ENCODE assay signal across 8 mouse cellular contexts in the genomic region with DNA sequence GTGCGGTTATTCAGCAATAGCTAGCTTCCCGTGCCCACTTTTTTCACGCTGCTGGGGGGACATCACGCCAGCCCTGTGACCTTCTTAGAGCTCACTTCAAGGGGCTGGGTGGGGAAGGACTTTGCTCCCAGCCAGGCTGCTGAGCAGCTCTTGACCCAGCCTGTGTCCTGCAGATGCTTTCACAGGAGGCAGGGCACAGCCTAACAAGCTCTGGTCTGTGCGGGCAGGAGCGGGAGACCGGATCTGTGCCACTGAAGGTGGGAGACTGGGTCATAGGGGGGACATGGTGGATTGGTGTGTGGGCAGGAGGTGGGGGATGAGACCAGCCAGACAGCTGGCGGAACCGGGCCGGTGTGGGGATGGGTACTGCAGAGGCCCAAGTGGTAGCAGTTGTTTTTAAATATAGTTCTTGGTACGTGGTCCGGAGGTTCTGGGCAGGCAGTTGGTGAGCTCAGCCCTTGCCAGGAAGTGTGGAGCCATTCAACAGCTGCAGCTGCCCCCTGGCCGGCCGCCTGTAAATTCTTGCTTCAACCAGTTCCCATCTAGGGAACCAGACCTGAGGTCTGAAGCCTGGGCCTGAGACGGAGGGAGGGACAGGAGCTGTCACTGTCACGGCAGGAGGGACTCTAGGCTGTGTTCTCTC. TPM values are rescaled to one million over a fixed set of nuclear protein-coding genes. Genes with fewer than 3 reads are reported as not detected.
DNase-seq lines count a peak whose midpoint lies in the region; ATAC-seq and TF ChIP-seq lines count a peak whose summit lies in the region.

No protein-coding gene starts in this region.

- H3K4me1 ChIP-seq in midbrain, embryonic 10.5 days: peaks cover 55% of the 10 kb centered on the region
- H3K4me1 ChIP-seq in midbrain, embryonic 11.5 days (ENCODE audit: control insufficient read depth, insufficient read depth, low read length): peaks cover 31% of the 10 kb centered on the region
- H3K4me1 ChIP-seq in heart, embryonic 15.5 days (replicated peaks): peaks cover 57% of the 10 kb centered on the region
- peaks cover 47% of the 10 kb centered on the region for H3K4me1 ChIP-seq in midbrain, embryonic 13.5 days (replicated peaks)
- H3K4me1 ChIP-seq in thymus, adult 2 months (replicated peaks; ENCODE audit: control insufficient read depth, insufficient read depth, low read length): peaks cover 26% of the 10 kb centered on the region

- no peak for ATAC-seq in midbrain, embryonic 11.5 days (ENCODE audit: low FRiP score)
- no peak for ATAC-seq in heart, embryonic 15.5 days (replicated peaks; ENCODE audit: insufficient number of reproducible peaks, insufficient read depth, low FRiP score, low read depth)
- no peak for ATAC-seq in midbrain, embryonic 13.5 days

- 0 out of 2 replicates have a peak overlapping the region, but pooled peaks have one; percentile 1 for H3K4me3 ChIP-seq in midbrain, embryonic 10.5 days
- H3K4me3 ChIP-seq in midbrain, embryonic 11.5 days (ENCODE audit: low read depth, low read length): no peak overlapping the region
- peak overlapping the region; percentile 74 for H3K4me3 ChIP-seq in heart, embryonic 15.5 days
- no peak overlapping the region for H3K4me3 ChIP-seq in midbrain, embryonic 13.5 days (replicated peaks)
- H3K4me3 ChIP-seq in thymus, adult 2 months (ENCODE audit: control insufficient read depth, insufficient read depth, low read length): no peak overlapping the region

- H3K9me3 ChIP-seq in midbrain, embryonic 10.5 days (replicated peaks): no peaks in the 10 kb centered on the region
- H3K9me3 ChIP-seq in midbrain, embryonic 11.5 days (ENCODE audit: control insufficient read depth, low read length): no peaks in the 10 kb centered on the region
- no peaks in the 10 kb centered on the region for H3K9me3 ChIP-seq in heart, embryonic 15.5 days (replicated peaks)
- H3K9me3 ChIP-seq in midbrain, embryonic 13.5 days: no peaks in the 10 kb centered on the region

- H3K36me3 ChIP-seq in midbrain, embryonic 10.5 days: peaks cover 65% of the 10 kb centered on the region
- peaks cover 4% of the 10 kb centered on the region; the same call in 1 of the 2 replicates for H3K36me3 ChIP-seq in midbrain, embryonic 11.5 days (ENCODE audit: control insufficient read depth, insufficient read depth, low read length)
- H3K36me3 ChIP-seq in heart, embryonic 15.5 days: peaks cover 21% of the 10 kb centered on the region; the same call in 1 of the 2 replicates
- H3K36me3 ChIP-seq in midbrain, embryonic 13.5 days: peaks cover 41% of the 10 kb centered on the region
- peaks cover 16% of the 10 kb centered on the region for H3K36me3 ChIP-seq in thymus, adult 2 months (ENCODE audit: control insufficient read depth, insufficient read depth, low read length)

- no peak for TF ChIP-seq CTCF in thymus, adult 2 months (IDR thresholded peaks at IDR 0.05; ENCODE audit: borderline replicate concordance, control insufficient read depth, extremely low read depth, insufficient read depth, low read length, poor library complexity)

- peak overlapping the region; percentile 39 for H3K27ac ChIP-seq in midbrain, embryonic 10.5 days (replicated peaks)
- H3K27ac ChIP-seq in midbrain, embryonic 11.5 days (ENCODE audit: low read depth, low read length): no peak overlapping the region
- H3K27ac ChIP-seq in heart, embryonic 15.5 days: peak overlapping the region; percentile 95
- peak overlapping the region; percentile 39; the same call in 1 of the 2 replicates for H3K27ac ChIP-seq in midbrain, embryonic 13.5 days
- no peak overlapping the region for H3K27ac ChIP-seq in thymus, adult 2 months (ENCODE audit: control insufficient read depth, insufficient read depth, low read length)

- no peaks in the 10 kb centered on the region for H3K27me3 ChIP-seq in midbrain, embryonic 10.5 days (ENCODE audit: low read depth, poor library complexity, severe bottlenecking)
- H3K27me3 ChIP-seq in midbrain, embryonic 11.5 days (ENCODE audit: control insufficient read depth, insufficient read depth, low read length): no peaks in the 10 kb centered on the region
- no peaks in the 10 kb centered on the region for H3K27me3 ChIP-seq in heart, embryonic 15.5 days
- H3K27me3 ChIP-seq in midbrain, embryonic 13.5 days: no peaks in the 10 kb centered on the region
- H3K27me3 ChIP-seq in thymus, adult 2 months (ENCODE audit: control insufficient read depth, insufficient read depth, low read length): no peaks in the 10 kb centered on the region

- 86% methylated on average over 16 of the region's 16 CpGs for WGBS in midbrain, embryonic 10.5 days
- 86% methylated on average over 16 of the region's 16 CpGs for WGBS in midbrain, embryonic 11.5 days
- 46% methylated on average over 16 of the region's 16 CpGs for WGBS in heart, embryonic 15.5 days
- 81% methylated on average over 16 of the region's 16 CpGs for WGBS in midbrain, embryonic 13.5 days
- WGBS in thymus, adult 2 months: 78% methylated on average over 16 of the region's 16 CpGs

- H3K9ac ChIP-seq in midbrain, embryonic 11.5 days (ENCODE audit: low read length): no peak overlapping the region
- peak overlapping the region; percentile 46 for H3K9ac ChIP-seq in heart, embryonic 15.5 days
- H3K9ac ChIP-seq in midbrain, embryonic 13.5 days (replicated peaks): peak overlapping the region; percentile 93

- H3K4me2 ChIP-seq in midbrain, embryonic 11.5 days: no peak overlapping the region
- H3K4me2 ChIP-seq in heart, embryonic 15.5 days: peak overlapping the region; percentile 75
- peak overlapping the region; percentile 89; the same call in 1 of the 2 replicates for H3K4me2 ChIP-seq in midbrain, embryonic 13.5 days (replicated peaks)

- TF ChIP-seq POLR2A in thymus, adult 2 months (IDR thresholded peaks at IDR 0.05; ENCODE audit: control insufficient read depth, extremely low read depth, insufficient read depth, low read length, poor library complexity): no peak

- no peak for DNase-seq in midbrain, embryonic 10.5 days (ENCODE audit: low spot score)
- no peak for DNase-seq in midbrain, embryonic 11.5 days (ENCODE audit: low spot score, missing footprints)
- DNase-seq in cerebellum, postnatal 25 days: peak; percentile 56 to 60
- DNase-seq in kidney, postnatal 25 days: peak; percentile 72 to 89
- no peak for DNase-seq in thymus, adult 2 months
- no peak for DNase-seq in urinary bladder, adult 2 months (ENCODE audit: low spot score)

RNA-seq across cellular contexts. Expression of gene Iffo1, which starts 4.0 kb away (rescaled TPM):
- 12.7 and 15.1 TPM in 2 replicates for polyA plus RNA-seq in midbrain, embryonic 10.5 days (2016; fragmentation: Nextera tagmentation; extraction: Ambion mirVana)
- polyA plus RNA-seq in midbrain, embryonic 11.5 days (2014; fragmentation: Nextera tagmentation; extraction: Ambion mirVana): 8.4 and 8.6 TPM in 2 replicates
- polyA plus RNA-seq in heart, embryonic 15.5 days (2015; fragmentation: Nextera tagmentation; extraction: Ambion mirVana): 9.7 and 13.4 TPM in 2 replicates
- polyA plus RNA-seq in midbrain, embryonic 13.5 days (2015; fragmentation: Nextera tagmentation; extraction: Ambion mirVana): 14.9 and 19.3 TPM in 2 replicates
- polyA plus RNA-seq in thymus, adult 2 months (2012; rRNA removed): 90.4 and 94.6 TPM in 2 replicates
- polyA plus RNA-seq in urinary bladder, adult 2 months (2012; rRNA removed): 28.6 and 29.0 TPM in 2 replicates

RNA-seq across cellular contexts. Expression of gene Gapdh, which starts 17.2 kb away (rescaled TPM):
- polyA plus RNA-seq in midbrain, embryonic 10.5 days (2016; fragmentation: Nextera tagmentation; extraction: Ambion mirVana): 2,729 and 3,222 TPM in 2 replicates
- polyA plus RNA-seq in midbrain, embryonic 11.5 days (2014; fragmentation: Nextera tagmentation; extraction: Ambion mirVana): 2,357 and 2,675 TPM in 2 replicates
- polyA plus RNA-seq in heart, embryonic 15.5 days (2015; fragmentation: Nextera tagmentation; extraction: Ambion mirVana): 3,777 and 4,210 TPM in 2 replicates
- polyA plus RNA-seq in midbrain, embryonic 13.5 days (2015; fragmentation: Nextera tagmentation; extraction: Ambion mirVana): 1,484 and 1,546 TPM in 2 replicates
- polyA plus RNA-seq in thymus, adult 2 months (2012; rRNA removed): 3,688 and 4,326 TPM in 2 replicates
- polyA plus RNA-seq in urinary bladder, adult 2 months (2012; rRNA removed): 2,278 and 2,316 TPM in 2 replicates

RNA-seq across cellular contexts. Expression of gene Nop2, which starts 17.3 kb away (rescaled TPM):
- polyA plus RNA-seq in midbrain, embryonic 10.5 days (2016; fragmentation: Nextera tagmentation; extraction: Ambion mirVana): 72.6 and 86.4 TPM in 2 replicates
- polyA plus RNA-seq in midbrain, embryonic 11.5 days (2014; fragmentation: Nextera tagmentation; extraction: Ambion mirVana): 55.1 and 58.4 TPM in 2 replicates
- polyA plus RNA-seq in heart, embryonic 15.5 days (2015; fragmentation: Nextera tagmentation; extraction: Ambion mirVana): 35.0 and 43.6 TPM in 2 replicates
- polyA plus RNA-seq in midbrain, embryonic 13.5 days (2015; fragmentation: Nextera tagmentation; extraction: Ambion mirVana): 43.2 and 45.9 TPM in 2 replicates
- polyA plus RNA-seq in thymus, adult 2 months (2012; rRNA removed): 26.4 and 28.6 TPM in 2 replicates
- 23.1 TPM in 2 replicates for polyA plus RNA-seq in urinary bladder, adult 2 months (2012; rRNA removed)

RNA-seq across cellular contexts. Expression of gene Ncapd2, which starts 42.5 kb away (rescaled TPM):
- polyA plus RNA-seq in midbrain, embryonic 10.5 days (2016; fragmentation: Nextera tagmentation; extraction: Ambion mirVana): 236 and 246 TPM in 2 replicates
- 127 and 140 TPM in 2 replicates for polyA plus RNA-seq in midbrain, embryonic 11.5 days (2014; fragmentation: Nextera tagmentation; extraction: Ambion mirVana)
- 66.1 and 93.1 TPM in 2 replicates for polyA plus RNA-seq in heart, embryonic 15.5 days (2015; fragmentation: Nextera tagmentation; extraction: Ambion mirVana)
- 101 and 103 TPM in 2 replicates for polyA plus RNA-seq in midbrain, embryonic 13.5 days (2015; fragmentation: Nextera tagmentation; extraction: Ambion mirVana)
- polyA plus RNA-seq in thymus, adult 2 months (2012; rRNA removed): 430 and 598 TPM in 2 replicates
- polyA plus RNA-seq in urinary bladder, adult 2 months (2012; rRNA removed): 17.3 and 24.3 TPM in 2 replicates

RNA-seq across cellular contexts. Expression of gene Mrpl51, which starts 42.6 kb away (rescaled TPM):
- polyA plus RNA-seq in midbrain, embryonic 10.5 days (2016; fragmentation: Nextera tagmentation; extraction: Ambion mirVana): 211 and 231 TPM in 2 replicates
- 200 and 208 TPM in 2 replicates for polyA plus RNA-seq in midbrain, embryonic 11.5 days (2014; fragmentation: Nextera tagmentation; extraction: Ambion mirVana)
- 233 and 272 TPM in 2 replicates for polyA plus RNA-seq in heart, embryonic 15.5 days (2015; fragmentation: Nextera tagmentation; extraction: Ambion mirVana)
- polyA plus RNA-seq in midbrain, embryonic 13.5 days (2015; fragmentation: Nextera tagmentation; extraction: Ambion mirVana): 163 and 165 TPM in 2 replicates
- polyA plus RNA-seq in thymus, adult 2 months (2012; rRNA removed): 68.1 and 70.7 TPM in 2 replicates
- polyA plus RNA-seq in urinary bladder, adult 2 months (2012; rRNA removed): 69.8 and 72.9 TPM in 2 replicates

Comparison
In these comparisons a context has a peak if more than half of its experiments do, and no peak if none do; other contexts are left out.
1. H3K27ac ChIP-seq: peak in midbrain, embryonic 10.5 days (single experiment), heart, embryonic 15.5 days (single experiment) and midbrain, embryonic 13.5 days (single experiment); none in midbrain, embryonic 11.5 days (single experiment) and thymus, adult 2 months (single experiment).
2. H3K4me3 ChIP-seq: peak in midbrain, embryonic 10.5 days (single experiment) and heart, embryonic 15.5 days (single experiment); none in midbrain, embryonic 11.5 days (single experiment), midbrain, embryonic 13.5 days (single experiment) and thymus, adult 2 months (single experiment).
3. DNase-seq: peak in cerebellum, postnatal 25 days (2 of 2) and kidney, postnatal 25 days (2 of 2); none in midbrain, embryonic 10.5 days (single experiment), midbrain, embryonic 11.5 days (single experiment), thymus, adult 2 months (single experiment) and urinary bladder, adult 2 months (single experiment).